Mouse (Mus musculus) cortical plate, adult 2 months (tissue): Measurements from ENCODE around the gene Rundc1.

Experiments
- CTCF ChIP-seq: fragments of 200-500 bp; IDR thresholded peaks from 2 replicates; pipeline ENCODE4 v1.5.1; 2011; ENCODE audit warnings: mild to moderate bottlenecking, control low read depth, low read length; ENCODE audit not compliant: insufficient read depth; ENCODE audit errors: extremely low read depth
- POLR2A ChIP-seq: fragments of 200-500 bp; IDR thresholded peaks from 2 replicates; pipeline ENCODE4 v1.6.1; 2011; ENCODE audit warnings: mild to moderate bottlenecking, low read length, control low read depth; ENCODE audit not compliant: insufficient read depth; ENCODE audit errors: extremely low read depth

- TF ChIP-seq CTCF = no peak
- no peak for TF ChIP-seq POLR2A
These were observed 43.4 kb downstream of the Rundc1 start for GRCm38 (mm10) chr11:101468263-101468688.
